38 mouse cellular contexts compared by ENCODE assay signal in genomic region chr5:110379086-110379485, GRCm38 (mm10). TPM values are rescaled to one million over a fixed set of nuclear protein-coding genes. Genes with fewer than 3 reads are reported as not detected.
DNase-seq lines count a peak whose midpoint lies in the region; ATAC-seq lines count a peak whose summit lies in the region.
"Had no signal": no experiment of that assay in that cellular context is flagged by ENCODE, and none has a peak within 500 bp of the region (broad histone marks: within the 10 kb centered on the region; RNA-seq: fewer than 3 reads in every experiment).

No protein-coding gene starts in this region.

- no peak overlapping the region for H3K4me3 ChIP-seq in kidney, embryonic 16.5 days (ENCODE audit: low read length)
- no peak overlapping the region for H3K4me3 ChIP-seq in midbrain, embryonic 16.5 days (ENCODE audit: low read depth, low read length)
- no peak overlapping the region for H3K4me3 ChIP-seq in midbrain, embryonic 15.5 days
- H3K4me3 ChIP-seq: erythroblast, embryonic 14.5 days; gastrocnemius, adult 2 months; heart, adult 2 months; heart, embryonic 13.5 days; left cerebral cortex, adult 2 months; limb, embryonic 13.5 days; liver, embryonic 12.5 days; midbrain, embryonic 13.5 days; myocyte; neural tube, embryonic 13.5 days had no signal

- H3K36me3 ChIP-seq in kidney, embryonic 16.5 days (ENCODE audit: insufficient read depth, low read length): peaks cover 29% of the 10 kb centered on the region
- H3K36me3 ChIP-seq in midbrain, embryonic 16.5 days (ENCODE audit: control insufficient read depth, insufficient read depth, low read length): peaks cover 26% of the 10 kb centered on the region
- H3K36me3 ChIP-seq in midbrain, embryonic 15.5 days (replicated peaks): peaks cover 20% of the 10 kb centered on the region

- H3K27ac ChIP-seq in kidney, embryonic 16.5 days (ENCODE audit: low read length): no peak overlapping the region
- H3K27ac ChIP-seq in midbrain, embryonic 16.5 days (ENCODE audit: low read length): no peak overlapping the region
- no peak overlapping the region for H3K27ac ChIP-seq in midbrain, embryonic 15.5 days
- H3K27ac ChIP-seq: gastrocnemius, adult 2 months; heart, adult 2 months; heart, embryonic 13.5 days; hindbrain, embryonic 10.5 days; left cerebral cortex, adult 2 months; limb, embryonic 13.5 days; liver, embryonic 12.5 days; midbrain, embryonic 13.5 days; neural tube, embryonic 13.5 days had no signal

- intact Hi-C loops in heart, postnatal 10 days (cut with DNase I): loop anchor here (5.0 kb wide), 1 partner anchor 258 kb away; no protein-coding TSS in a partner anchor

- DNase-seq in heart, adult 11 months: peak; percentile 90
- DNase-seq in heart, postnatal 10 days: no peak
- no peak for DNase-seq in kidney, postnatal 25 days
- DNase-seq in thymus, postnatal 25 days: no peak
- DNase-seq: adrenal gland, postnatal 10 days; B cell, adult 2 months; cerebellum, adult 11-12 months; gastrocnemius, adult 2 months; gastrocnemius, postnatal 36 days; heart, adult 2 months; heart, postnatal 14 days; kidney, adult 2 months; kidney, postnatal 10 days; liver, postnatal 0 days; lung, postnatal 36 days; thymus, adult 2 months; thymus, postnatal 4 days had no signal

- H3K9me3 ChIP-seq in kidney, embryonic 16.5 days (ENCODE audit: low read length): no peaks in the 10 kb centered on the region
- H3K9me3 ChIP-seq in midbrain, embryonic 16.5 days (replicated peaks; ENCODE audit: control insufficient read depth, low read length, poor library complexity, severe bottlenecking): no peaks in the 10 kb centered on the region
- no peaks in the 10 kb centered on the region for H3K9me3 ChIP-seq in midbrain, embryonic 15.5 days
- H3K9me3 ChIP-seq: heart, embryonic 13.5 days; limb, embryonic 13.5 days; liver, embryonic 12.5 days; midbrain, embryonic 13.5 days; neural tube, embryonic 13.5 days had no signal

- 87% methylated on average over 15 of the region's 15 CpGs for WGBS in kidney, embryonic 16.5 days
- 93% methylated on average over 15 of the region's 15 CpGs for WGBS in midbrain, embryonic 16.5 days
- 87% methylated on average over 15 of the region's 15 CpGs for WGBS in midbrain, embryonic 15.5 days

- H3K4me2 ChIP-seq in kidney, embryonic 16.5 days (replicated peaks; ENCODE audit: low read depth, low read length): no peak overlapping the region
- no peak overlapping the region for H3K4me2 ChIP-seq in midbrain, embryonic 16.5 days (ENCODE audit: low read length)
- H3K4me2 ChIP-seq in midbrain, embryonic 15.5 days: no peak overlapping the region
- H3K4me2 ChIP-seq: heart, embryonic 13.5 days; limb, embryonic 13.5 days; liver, embryonic 12.5 days; midbrain, embryonic 13.5 days; neural tube, embryonic 13.5 days had no signal

- no peaks in the 10 kb centered on the region for H3K27me3 ChIP-seq in kidney, embryonic 16.5 days (ENCODE audit: insufficient read depth, low read length)
- H3K27me3 ChIP-seq in midbrain, embryonic 16.5 days (ENCODE audit: control insufficient read depth, insufficient read depth, low read depth, low read length): no peaks in the 10 kb centered on the region
- no peaks in the 10 kb centered on the region for H3K27me3 ChIP-seq in midbrain, embryonic 15.5 days (replicated peaks)
- H3K27me3 ChIP-seq: heart, embryonic 13.5 days; limb, embryonic 13.5 days; liver, embryonic 12.5 days; midbrain, embryonic 13.5 days; neural tube, embryonic 13.5 days; Patski had no signal

- no peaks in the 10 kb centered on the region for H3K4me1 ChIP-seq in kidney, embryonic 16.5 days (ENCODE audit: insufficient read depth, low read length)
- no peaks in the 10 kb centered on the region for H3K4me1 ChIP-seq in midbrain, embryonic 16.5 days (ENCODE audit: control insufficient read depth, insufficient read depth, low read length)
- H3K4me1 ChIP-seq in midbrain, embryonic 15.5 days: no peaks in the 10 kb centered on the region; the same call in 1 of the 2 replicates
- H3K4me1 ChIP-seq: liver, embryonic 12.5 days had no signal

- no peak overlapping the region for H3K9ac ChIP-seq in kidney, embryonic 16.5 days (replicated peaks; ENCODE audit: low read length)
- no peak overlapping the region for H3K9ac ChIP-seq in midbrain, embryonic 16.5 days (ENCODE audit: low read depth, low read length)
- H3K9ac ChIP-seq in midbrain, embryonic 15.5 days: no peak overlapping the region
- H3K9ac ChIP-seq: heart, embryonic 13.5 days; limb, embryonic 13.5 days; liver, embryonic 12.5 days; liver, postnatal 0 days; midbrain, embryonic 13.5 days; neural tube, embryonic 13.5 days had no signal

- ATAC-seq in kidney, embryonic 16.5 days (ENCODE audit: low FRiP score, low TSS enrichment): 0 out of 2 replicates have a peak, but pooled peaks have one; percentile 26
- ATAC-seq in midbrain, embryonic 16.5 days: peak; percentile 19; the same call in 1 of the 2 replicates
- ATAC-seq in midbrain, embryonic 15.5 days (replicated peaks): no peak
- ATAC-seq: forebrain, embryonic 16.5 days; liver, postnatal 0 days had no signal

RNA-seq across cellular contexts. Expression of gene Lrcol1, which starts 34.6 kb away (rescaled TPM):
- not detected for total RNA-seq in heart, postnatal 10 days (2021)
- polyA plus RNA-seq in kidney, embryonic 16.5 days (2015; fragmentation: Nextera tagmentation; extraction: Ambion mirVana): not detected in 2 replicates
- not detected in 2 replicates for polyA plus RNA-seq in midbrain, embryonic 16.5 days (2015; fragmentation: Nextera tagmentation; extraction: Ambion mirVana)
- polyA plus RNA-seq in midbrain, embryonic 15.5 days (2015; fragmentation: Nextera tagmentation; extraction: Ambion mirVana): not detected in 2 replicates
- total RNA-seq: adrenal gland, postnatal 10 days; gastrocnemius, adult 2 months; gastrocnemius, postnatal 36 days; heart, adult 2 months; heart, postnatal 14 days; layer of hippocampus, postnatal 14 days; left cerebral cortex, adult 2 months; left cerebral cortex, postnatal 25 days; megakaryocyte, adult 5-6 weeks; MEL had no signal
- polyA plus RNA-seq: cortical plate, adult 2 months; embryonic facial prominence, embryonic 14.5 days; erythroblast, embryonic 14.5 days; forebrain, embryonic 11.5 days; forebrain, embryonic 16.5 days; heart, adult 2 months; heart, embryonic 13.5 days; hindbrain, embryonic 10.5 days; kidney, adult 2 months; limb, embryonic 13.5 days; liver, embryonic 12.5 days; liver, postnatal 0 days; midbrain, embryonic 13.5 days; myocyte; neural tube, embryonic 13.5 days; Patski had no signal

RNA-seq across cellular contexts. Expression of gene P2rx2, which starts 36.1 kb away (rescaled TPM):
- not detected for total RNA-seq in heart, postnatal 10 days (2021)
- polyA plus RNA-seq in kidney, embryonic 16.5 days (2015; fragmentation: Nextera tagmentation; extraction: Ambion mirVana): 1.1 and 1.2 TPM in 2 replicates
- polyA plus RNA-seq in midbrain, embryonic 16.5 days (2015; fragmentation: Nextera tagmentation; extraction: Ambion mirVana): 12.5 and 14.1 TPM in 2 replicates
- 7.7 and 8.4 TPM in 2 replicates for polyA plus RNA-seq in midbrain, embryonic 15.5 days (2015; fragmentation: Nextera tagmentation; extraction: Ambion mirVana)
- total RNA-seq: gastrocnemius, adult 2 months; gastrocnemius, postnatal 36 days; heart, adult 2 months; heart, postnatal 14 days had no signal
- polyA plus RNA-seq: erythroblast, embryonic 14.5 days; liver, embryonic 12.5 days had no signal
